Mouse (Mus musculus) ES-Bruce4 (cell line): ENCODE measurements at regions not wholly inside any gene's neighbourhood (a gene's known extent, or its start where the extent isn't known, plus 50 kb on each side); places are given as distances from the start of the nearest gene placed in this dataset.

Experiments used
- H3K27ac ChIP-seq: 2 replicates; pipeline ENCODE4 v1.5.1; 2012; ENCODE audit warnings: low read length, inconsistent platforms; ENCODE audit not compliant: insufficient read depth
- H3K27me3 ChIP-seq: 2 replicates; pipeline ENCODE4 v1.6.1; 2012; ENCODE audit warnings: mild to moderate bottlenecking, low read length, inconsistent platforms; ENCODE audit not compliant: control insufficient read depth, poor library complexity, insufficient read depth, severe bottlenecking
- H3K36me3 ChIP-seq: 2 replicates; pipeline ENCODE4 v1.6.1; 2012; ENCODE audit warnings: inconsistent platforms, mild to moderate bottlenecking, low read length, moderate library complexity; ENCODE audit not compliant: control insufficient read depth, poor library complexity, insufficient read depth, severe bottlenecking
- H3K4me1 ChIP-seq: one replicate; pipeline ENCODE4 v1.8.1; 2011; ENCODE audit warnings: low read length; ENCODE audit not compliant: control insufficient read depth, insufficient read depth
- H3K4me3 ChIP-seq: 2 replicates; pipeline ENCODE4 v1.5.1; 2011; ENCODE audit warnings: low read depth, mild to moderate bottlenecking, low read length
- H3K9ac ChIP-seq: 2 replicates; pipeline ENCODE4 v1.6.1; 2012; ENCODE audit warnings: low read depth, mild to moderate bottlenecking, inconsistent platforms; ENCODE audit not compliant: poor library complexity, severe bottlenecking
- H3K9me3 ChIP-seq: replicated peaks from 2 replicates; pipeline ENCODE4 v1.6.1; 2012; ENCODE audit warnings: mild to moderate bottlenecking, low read length, inconsistent platforms; ENCODE audit not compliant: control insufficient read depth, poor library complexity, insufficient read depth, severe bottlenecking
- CTCF ChIP-seq: IDR thresholded peaks from one replicate; pipeline ENCODE4 v1.8.1; 2011; ENCODE audit warnings: low read depth, low read length
- EP300 ChIP-seq: IDR thresholded peaks from 2 replicates; pipeline ENCODE4 v1.6.1; 2011; ENCODE audit warnings: low read depth, low read length; ENCODE audit not compliant: insufficient read depth
- POLR2A ChIP-seq: IDR thresholded peaks from one replicate; pipeline ENCODE4 v1.8.1; 2011; ENCODE audit warnings: low read length; ENCODE audit not compliant: insufficient read depth

GRCm38 (mm10) chr11:114234542-114234910 is 167.7 kb upstream of the Sdk2 start:
- H3K4me3 ChIP-seq = no peak overlapping the region
- no peak for TF ChIP-seq CTCF
- TF ChIP-seq EP300 = no peak
- no peak for TF ChIP-seq POLR2A
- H3K9me3 ChIP-seq = no peaks in the 10 kb centered on the region
- peaks cover 2% of the 10 kb centered on the region; the same call in 1 of the 2 replicates for H3K27me3 ChIP-seq
- H3K27ac ChIP-seq = no peak overlapping the region
- no peaks in the 10 kb centered on the region for H3K36me3 ChIP-seq
- H3K9ac ChIP-seq = no peak overlapping the region
- no peaks in the 10 kb centered on the region for H3K4me1 ChIP-seq

- H3K4me3 ChIP-seq = no peak overlapping the region
- no peaks in the 10 kb centered on the region for H3K36me3 ChIP-seq
- TF ChIP-seq CTCF = no peak
- TF ChIP-seq EP300 = no peak
- no peak for TF ChIP-seq POLR2A
- no peaks in the 10 kb centered on the region for H3K9me3 ChIP-seq
- H3K4me1 ChIP-seq = no peaks in the 10 kb centered on the region
- H3K27me3 ChIP-seq = peaks cover 2% of the 10 kb centered on the region; the same call in 1 of the 2 replicates
- no peak overlapping the region for H3K27ac ChIP-seq
- no peak overlapping the region for H3K9ac ChIP-seq
These were observed 167.0 kb upstream of the Sdk2 start for GRCm38 (mm10) chr11:114233636-114234541.

GRCm38 (mm10) chr11:114231841-114232240 is 165.0 kb upstream of the Sdk2 start:
- no peaks in the 10 kb centered on the region for H3K4me1 ChIP-seq
- H3K27me3 ChIP-seq = peaks cover 2% of the 10 kb centered on the region; the same call in 1 of the 2 replicates
- H3K9ac ChIP-seq = no peak overlapping the region
- H3K36me3 ChIP-seq = no peaks in the 10 kb centered on the region
- H3K27ac ChIP-seq = no peak overlapping the region
- no peak for TF ChIP-seq EP300
- no peak for TF ChIP-seq CTCF
- no peak for TF ChIP-seq POLR2A
- H3K9me3 ChIP-seq = no peaks in the 10 kb centered on the region
- no peak overlapping the region for H3K4me3 ChIP-seq

- no peak for TF ChIP-seq EP300
- TF ChIP-seq CTCF = no peak
- TF ChIP-seq POLR2A = no peak
- no peak overlapping the region for H3K4me3 ChIP-seq
- H3K4me1 ChIP-seq = no peaks in the 10 kb centered on the region
- H3K9me3 ChIP-seq = no peaks in the 10 kb centered on the region
- no peak overlapping the region for H3K9ac ChIP-seq
- H3K27me3 ChIP-seq = peaks cover 2% of the 10 kb centered on the region; the same call in 1 of the 2 replicates
- no peaks in the 10 kb centered on the region for H3K36me3 ChIP-seq
- H3K27ac ChIP-seq = no peak overlapping the region
These were observed 162.9 kb upstream of the Sdk2 start for GRCm38 (mm10) chr11:114229763-114230162.

GRCm38 (mm10) chr11:114229196-114229595 is 162.3 kb upstream of the Sdk2 start:
- TF ChIP-seq EP300 = no peak
- no peak for TF ChIP-seq POLR2A
- TF ChIP-seq CTCF = no peak
- Histone ChIP-seq H3K4me3 (no peak overlapping the region), H3K27me3 (peaks cover 2% of the 10 kb centered on the region; the same call in 1 of the 2 replicates), H3K27ac (no peak overlapping the region), H3K4me1 (no peaks in the 10 kb centered on the region), H3K9me3 (no peaks in the 10 kb centered on the region), H3K36me3 (no peaks in the 10 kb centered on the region), H3K9ac (no peak overlapping the region)

GRCm38 (mm10) chr11:114226553-114226952 is 159.7 kb upstream of the Sdk2 start:
- no peak overlapping the region for H3K4me3 ChIP-seq
- no peak overlapping the region for H3K27ac ChIP-seq
- H3K4me1 ChIP-seq = no peaks in the 10 kb centered on the region
- no peak for TF ChIP-seq POLR2A
- TF ChIP-seq CTCF = no peak
- TF ChIP-seq EP300 = no peak
- no peaks in the 10 kb centered on the region for H3K36me3 ChIP-seq
- H3K9me3 ChIP-seq = 0 out of 2 replicates have a peak, but pooled peaks cover 2% of the 10 kb centered on the region
- no peaks in the 10 kb centered on the region for H3K27me3 ChIP-seq
- no peak overlapping the region for H3K9ac ChIP-seq
